Mouse (Mus musculus): ENCODE measurements around the gene Zfp503. TPM values are rescaled to one million over a fixed set of nuclear protein-coding genes. Genes with fewer than 3 reads are reported as not detected.

The Zfp503 gene
- polyA plus RNA-seq, 1 experiment from 2014 or later = 25.8 TPM

DNA sequence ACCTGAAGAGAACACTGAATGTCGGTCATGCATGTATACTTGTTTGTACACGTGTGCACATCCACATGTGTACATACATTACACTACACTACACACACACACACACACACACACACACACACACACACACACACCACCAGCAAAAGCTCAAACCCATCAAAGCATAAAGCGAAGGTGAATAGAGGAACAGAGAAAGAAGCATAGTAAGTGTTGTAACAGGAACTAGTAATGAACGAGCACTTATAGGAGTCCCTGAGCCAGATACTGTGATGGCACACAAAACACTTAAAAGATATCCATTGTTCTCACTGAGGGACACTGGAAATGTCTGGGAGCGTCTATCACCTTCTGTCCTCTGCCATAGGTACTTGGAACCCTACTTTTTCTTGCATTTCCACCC is 24.9 kb upstream of the Zfp503 start:
- Histone ChIP-seq H3K4me3 (no peak overlapping the region), H3K36me3 (no peaks in the 10 kb centered on the region), H3K27me3 (peaks cover 41% of the 10 kb centered on the region), H3K4me2 (replicated peaks) (no peak overlapping the region), H3K9ac (no peak overlapping the region), H3K9me3 (no peaks in the 10 kb centered on the region), H3K4me1 (peaks cover 4% of the 10 kb centered on the region), H3K27ac (no peak overlapping the region)
- no peak for ATAC-seq (ENCODE audit: low FRiP score, low read depth)
- 84% methylated on average over 5 of the region's 5 CpGs for WGBS

DNA sequence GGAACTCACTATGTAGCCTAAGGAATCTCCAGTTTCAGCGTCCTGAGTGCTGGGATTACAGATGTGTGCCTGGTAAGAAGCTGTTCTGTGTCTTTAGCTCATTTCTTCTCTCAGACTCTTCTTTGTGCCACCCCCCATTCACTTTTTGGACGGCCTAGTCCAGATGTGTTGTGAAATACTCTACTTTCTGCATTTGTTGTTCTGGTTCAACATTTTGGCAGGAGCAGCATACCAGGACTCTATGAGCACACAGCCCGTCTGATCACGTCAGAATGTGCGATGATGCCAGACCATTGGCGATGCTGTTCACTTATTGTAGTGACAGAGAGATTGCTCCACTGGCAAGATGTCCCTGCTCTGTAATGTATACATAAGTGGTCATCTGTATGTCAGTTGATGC is 17.6 kb upstream of the Zfp503 start:
- H3K4me3 ChIP-seq = no peak overlapping the region
- H3K36me3 ChIP-seq = no peaks in the 10 kb centered on the region
- no peak for ATAC-seq (ENCODE audit: low FRiP score, low read depth)
- peaks cover 6% of the 10 kb centered on the region; the same call in 1 of the 2 replicates for H3K27me3 ChIP-seq
- H3K4me2 ChIP-seq (replicated peaks) = no peak overlapping the region
- no peak overlapping the region for H3K27ac ChIP-seq
- WGBS = 81% methylated on average over 6 of the region's 6 CpGs
- H3K9me3 ChIP-seq = no peaks in the 10 kb centered on the region
- no peaks in the 10 kb centered on the region for H3K4me1 ChIP-seq
- H3K9ac ChIP-seq = no peak overlapping the region

DNA sequence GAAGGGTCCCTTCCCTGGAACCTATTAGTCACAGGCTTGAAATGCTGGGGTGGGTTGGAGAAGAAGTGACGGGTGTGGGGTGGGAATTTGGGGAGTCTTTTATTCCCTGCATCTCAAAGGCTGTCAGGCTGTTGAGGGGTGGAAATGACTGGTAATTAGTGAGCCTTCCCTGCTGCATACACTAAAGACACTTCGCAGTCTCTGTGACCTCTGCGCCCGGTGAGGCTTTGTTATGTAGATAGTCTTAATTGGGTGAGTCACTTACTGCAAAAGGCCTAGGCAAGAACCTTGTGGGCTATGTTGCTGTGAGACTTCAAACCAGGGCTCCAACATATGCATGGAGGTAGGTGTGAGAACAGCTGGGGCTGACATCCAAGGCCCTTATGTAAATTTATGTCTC is 15.5 kb upstream of the Zfp503 start:
- 33% methylated on average over 4 of the region's 4 CpGs for WGBS
- no peak for ATAC-seq (ENCODE audit: low FRiP score, low read depth)
- no peaks in the 10 kb centered on the region for H3K4me1 ChIP-seq
- H3K27me3 ChIP-seq = peaks cover 6% of the 10 kb centered on the region; the same call in 1 of the 2 replicates
- no peak overlapping the region for H3K4me2 ChIP-seq (replicated peaks)
- no peak overlapping the region for H3K4me3 ChIP-seq
- H3K9me3 ChIP-seq = no peaks in the 10 kb centered on the region
- no peak overlapping the region for H3K27ac ChIP-seq
- no peak overlapping the region for H3K9ac ChIP-seq
- H3K36me3 ChIP-seq = no peaks in the 10 kb centered on the region

DNA sequence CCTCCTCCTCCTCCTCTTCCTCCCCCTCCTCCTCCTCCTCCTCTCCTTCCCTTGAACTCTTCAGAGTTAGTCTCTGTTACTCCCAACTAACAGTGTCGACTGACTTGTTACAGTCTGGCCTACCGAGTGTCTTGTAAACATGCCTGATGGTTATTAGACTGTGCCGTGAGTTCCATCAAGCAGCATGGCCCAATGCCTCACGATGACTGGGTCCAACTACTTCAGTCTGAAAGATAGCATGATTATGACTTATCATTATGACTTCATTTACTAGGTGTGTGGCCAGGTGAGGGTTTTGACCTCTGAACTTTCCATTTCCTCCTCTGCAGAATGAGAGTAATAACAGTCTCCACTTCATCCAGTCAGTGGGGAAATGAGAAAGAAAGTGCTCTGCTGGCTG is 14.2 kb upstream of the Zfp503 start:
- Histone ChIP-seq H3K27ac (no peak overlapping the region), H3K27me3 (peaks cover 6% of the 10 kb centered on the region; the same call in 1 of the 2 replicates), H3K9me3 (no peaks in the 10 kb centered on the region), H3K4me3 (no peak overlapping the region), H3K4me2 (replicated peaks) (no peak overlapping the region), H3K4me1 (no peaks in the 10 kb centered on the region), H3K9ac (no peak overlapping the region), H3K36me3 (no peaks in the 10 kb centered on the region)
- 58% methylated on average over 4 of the region's 4 CpGs for WGBS
- no peak for ATAC-seq (ENCODE audit: low FRiP score, low read depth)

DNA sequence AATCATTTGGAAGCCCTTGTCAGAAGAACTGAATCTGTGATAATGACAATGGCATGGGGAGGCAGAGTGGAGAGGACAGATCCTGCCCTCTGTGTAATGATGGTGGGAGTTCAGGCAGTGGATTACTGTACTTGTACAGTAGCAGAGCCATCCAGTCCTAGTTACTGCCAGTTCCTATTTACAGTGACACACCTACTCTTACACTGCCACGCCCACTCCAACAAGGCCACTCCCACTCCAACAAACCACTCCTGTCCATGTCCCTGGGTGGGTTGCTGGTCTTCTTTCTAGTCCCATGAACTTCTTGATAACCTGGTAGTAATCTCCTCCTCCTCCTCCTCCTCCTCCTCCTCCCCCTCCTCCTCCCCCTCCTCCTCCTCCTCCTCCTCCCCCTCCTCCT is 13.8 kb upstream of the Zfp503 start:
- Histone ChIP-seq H3K27me3 (peaks cover 6% of the 10 kb centered on the region; the same call in 1 of the 2 replicates), H3K4me2 (replicated peaks) (no peak overlapping the region), H3K9me3 (no peaks in the 10 kb centered on the region), H3K36me3 (no peaks in the 10 kb centered on the region), H3K27ac (no peak overlapping the region), H3K9ac (no peak overlapping the region), H3K4me3 (no peak overlapping the region), H3K4me1 (no peaks in the 10 kb centered on the region)
- 80% methylated on average over 1 of the region's 1 CpGs for WGBS
- ATAC-seq (ENCODE audit: low FRiP score, low read depth) = no peak

DNA sequence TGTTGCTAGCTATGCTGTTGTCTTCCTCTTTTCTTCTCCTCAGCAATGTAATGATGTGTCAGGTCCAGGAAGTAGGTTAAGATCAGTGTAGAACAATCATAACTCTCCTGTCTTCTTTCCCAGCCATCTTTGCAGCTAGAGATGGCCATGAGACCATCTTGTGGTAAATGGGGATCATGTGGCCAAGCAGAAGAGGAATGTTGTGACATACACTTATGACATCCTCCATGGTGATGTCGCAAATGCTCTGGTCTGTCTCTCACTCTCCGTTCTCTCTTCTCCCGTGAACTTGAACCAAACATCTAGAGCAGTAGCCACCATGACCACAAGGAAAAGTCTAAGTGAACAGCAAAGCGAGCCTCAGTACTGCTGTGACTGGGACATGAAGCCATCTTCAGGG is 10.2 kb upstream of the Zfp503 start:
- Histone ChIP-seq H3K9me3 (no peaks in the 10 kb centered on the region), H3K4me1 (peaks cover 9% of the 10 kb centered on the region), H3K9ac (no peak overlapping the region), H3K36me3 (no peaks in the 10 kb centered on the region), H3K4me3 (no peak overlapping the region), H3K27me3 (peaks cover 15% of the 10 kb centered on the region), H3K27ac (no peak overlapping the region), H3K4me2 (replicated peaks) (no peak overlapping the region)
- no peak for ATAC-seq (ENCODE audit: low FRiP score, low read depth)
- WGBS = 94% methylated on average over 4 of the region's 4 CpGs

DNA sequence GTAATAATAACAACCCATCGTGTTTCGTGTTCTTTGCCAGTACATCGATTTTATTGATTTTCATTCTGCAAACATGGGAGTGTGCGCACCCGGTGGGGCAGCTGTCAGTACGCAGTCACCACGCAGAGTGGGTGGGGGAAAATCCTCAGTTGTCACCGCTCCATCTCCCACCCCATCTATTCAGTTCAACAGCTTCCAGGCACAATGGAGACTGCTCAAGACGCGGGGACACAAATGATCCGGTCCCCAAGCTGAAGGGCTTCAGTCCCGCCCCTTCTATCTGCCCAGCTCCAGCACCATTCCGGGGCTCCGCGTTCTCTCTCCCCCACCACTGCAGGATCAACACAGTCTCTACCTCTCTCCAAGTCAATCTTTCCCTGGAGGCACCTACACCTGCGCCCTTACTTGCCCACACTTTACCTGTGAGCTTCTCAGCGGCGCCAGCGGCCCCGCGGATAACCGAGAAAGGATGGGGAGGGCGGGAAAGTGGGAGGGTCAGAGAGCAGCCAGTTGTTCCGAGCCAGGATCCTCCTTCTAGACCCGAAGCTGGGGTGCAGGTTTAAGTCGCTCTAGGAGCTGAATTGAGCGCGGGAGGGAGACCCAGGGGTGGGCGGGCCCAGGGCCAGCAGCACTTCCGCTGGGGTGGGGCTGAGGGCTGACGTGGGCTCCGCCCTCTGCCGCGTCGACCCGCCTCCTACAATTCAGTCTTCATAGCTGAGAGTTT is 5.8 kb upstream of the Zfp503 start:
- no peaks in the 10 kb centered on the region for H3K36me3 ChIP-seq
- peak; percentile 89 for ATAC-seq (ENCODE audit: low FRiP score, low read depth)
- H3K9ac ChIP-seq = peak overlapping the region; percentile 67
- under 1% methylated on average over 36 of the region's 36 CpGs for WGBS
- H3K4me3 ChIP-seq = peak overlapping the region; percentile 60
- peaks cover 45% of the 10 kb centered on the region for H3K4me1 ChIP-seq
- H3K27ac ChIP-seq = peak overlapping the region; percentile 70
- H3K4me2 ChIP-seq (replicated peaks) = peak overlapping the region; percentile 93
- H3K9me3 ChIP-seq = no peaks in the 10 kb centered on the region
- peaks cover 56% of the 10 kb centered on the region for H3K27me3 ChIP-seq

DNA sequence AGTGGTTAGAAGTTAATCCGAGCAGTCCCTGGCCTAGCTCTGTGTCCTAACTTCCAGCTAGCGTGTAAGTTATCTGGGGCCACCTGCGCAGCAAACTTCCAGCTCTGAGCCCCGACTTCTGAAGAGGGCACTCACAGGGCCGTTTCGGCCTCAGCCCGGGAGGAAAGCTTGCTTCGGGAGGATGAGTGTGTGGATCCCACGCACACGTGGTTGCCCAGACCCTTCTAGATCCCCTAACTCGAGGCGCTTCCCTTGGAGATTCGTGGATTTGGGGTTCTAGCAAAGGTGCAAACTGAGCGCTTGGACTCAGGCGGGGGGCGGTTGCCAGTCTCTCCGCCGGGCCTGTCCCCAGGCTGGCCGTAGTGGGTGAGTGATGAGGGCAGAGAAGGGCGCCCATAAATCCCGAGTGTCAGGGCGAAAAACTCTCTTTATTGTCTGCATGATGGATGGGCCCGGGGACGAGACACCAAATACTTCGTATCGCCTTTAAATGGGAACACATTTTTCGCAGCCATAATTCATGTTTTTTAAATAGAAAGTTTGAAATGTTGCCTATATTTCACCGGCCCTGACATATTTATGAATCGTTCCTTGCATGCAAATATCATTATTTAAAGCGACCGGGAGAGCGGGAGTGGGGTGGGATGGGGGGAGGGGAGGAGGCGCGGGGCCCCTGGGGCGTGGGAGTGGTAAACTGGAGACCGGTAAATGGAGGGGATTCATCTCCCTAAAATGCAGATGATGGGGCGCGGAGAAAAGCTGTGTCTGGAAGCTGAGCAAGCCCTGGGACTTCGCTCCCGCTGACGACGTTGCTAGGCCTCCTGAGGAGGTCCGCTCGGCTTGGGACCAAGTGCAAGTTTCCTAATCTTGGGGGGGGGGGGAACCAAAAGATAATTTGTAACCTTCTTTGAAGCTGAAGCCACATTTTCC is 4.9 kb upstream of the Zfp503 start:
- WGBS = 2% methylated on average over 44 of the region's 44 CpGs

DNA sequence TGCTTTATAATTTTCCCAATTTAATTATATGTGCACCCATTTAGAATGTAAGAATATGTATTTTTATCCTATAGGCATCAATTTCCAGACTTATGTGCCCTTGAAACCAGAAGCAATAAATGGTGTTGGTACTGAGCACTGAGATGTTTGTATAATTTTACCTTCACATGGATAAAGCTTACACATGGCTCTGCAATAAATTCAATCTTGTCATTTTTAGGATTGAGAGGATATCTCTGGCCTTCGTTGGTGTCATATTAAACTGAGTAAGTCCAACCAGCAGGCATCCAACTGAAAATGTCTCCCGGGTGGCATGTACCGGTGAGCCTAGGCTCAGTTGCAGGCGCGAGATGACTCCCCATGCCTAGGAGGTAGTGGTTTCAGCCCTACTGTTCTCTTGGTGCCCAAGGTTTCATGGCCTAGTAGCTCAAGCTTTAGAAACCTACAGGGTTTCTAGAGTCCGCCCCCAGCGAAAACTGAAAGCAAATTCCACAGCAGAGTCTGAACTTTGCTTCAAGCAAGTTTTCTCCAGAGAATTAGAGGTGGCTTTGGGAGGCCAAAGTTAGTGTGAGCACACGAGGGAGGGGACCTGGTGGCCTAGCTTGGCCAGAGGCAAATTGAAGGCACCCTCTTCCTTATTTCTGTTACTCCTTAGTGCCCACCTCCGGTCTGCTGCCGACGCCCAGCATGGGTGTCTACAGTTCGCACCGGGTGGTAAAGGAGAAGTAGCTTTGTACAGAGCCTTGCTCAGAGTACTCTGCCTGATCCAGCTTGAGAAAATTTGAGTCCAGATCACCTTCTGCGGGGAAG is 4.1 kb upstream of the Zfp503 start:
- Histone ChIP-seq H3K27me3 (peaks cover 61% of the 10 kb centered on the region), H3K36me3 (no peaks in the 10 kb centered on the region), H3K4me3 (peak overlapping the region; percentile 60), H3K4me2 (replicated peaks) (peak overlapping the region; percentile 93), H3K27ac (no peak overlapping the region), H3K9me3 (no peaks in the 10 kb centered on the region), H3K9ac (peak overlapping the region; percentile 67), H3K4me1 (peaks cover 60% of the 10 kb centered on the region)
- no peak for ATAC-seq (ENCODE audit: low FRiP score, low read depth)
- 19% methylated on average over 14 of the region's 14 CpGs for WGBS

More for the DNA sequence above, 4.9 kb upstream of the Zfp503 start:
- H3K4me2 ChIP-seq (replicated peaks) = peak overlapping the region; percentile 93
- H3K4me3 ChIP-seq = peak overlapping the region; percentile 60
- ATAC-seq (ENCODE audit: low FRiP score, low read depth) = no peak
- H3K36me3 ChIP-seq = no peaks in the 10 kb centered on the region
- no peak overlapping the region; the same call in 1 of the 2 replicates for H3K27ac ChIP-seq
- H3K9me3 ChIP-seq = no peaks in the 10 kb centered on the region
- H3K4me1 ChIP-seq = peaks cover 52% of the 10 kb centered on the region
- H3K27me3 ChIP-seq = peaks cover 61% of the 10 kb centered on the region
- H3K9ac ChIP-seq = peak overlapping the region; percentile 67

DNA sequence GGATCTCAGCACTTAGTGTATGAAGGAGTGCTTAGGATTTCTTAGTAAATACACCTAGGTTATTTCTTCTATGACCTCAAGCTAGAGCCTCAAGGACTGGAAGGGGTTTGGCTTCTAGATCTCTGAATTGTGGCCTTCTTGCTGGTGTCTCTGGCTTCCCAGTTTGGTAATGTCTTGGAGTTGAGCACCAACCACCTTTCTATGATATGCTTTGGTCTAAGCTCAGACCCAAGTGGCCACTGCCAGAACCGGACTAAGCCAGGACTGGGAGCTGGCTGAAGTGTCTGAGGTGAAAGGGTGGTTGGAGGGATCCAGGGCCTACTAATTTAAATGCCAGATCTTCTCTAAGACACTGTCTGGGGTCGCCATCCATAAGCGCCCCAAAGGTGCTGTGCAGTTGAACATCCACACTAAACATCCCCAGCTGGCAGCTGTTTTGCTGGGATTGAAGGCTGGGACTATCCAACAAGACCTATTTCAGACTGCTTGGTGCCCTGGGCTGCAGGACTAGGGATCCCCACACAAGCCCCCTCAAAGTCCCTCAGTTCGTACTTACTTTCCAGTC is 3.0 kb upstream of the Zfp503 start:
- H3K27ac ChIP-seq = no peak overlapping the region
- H3K27me3 ChIP-seq = peaks cover 61% of the 10 kb centered on the region
- 54% methylated on average over 4 of the region's 4 CpGs for WGBS

DNA sequence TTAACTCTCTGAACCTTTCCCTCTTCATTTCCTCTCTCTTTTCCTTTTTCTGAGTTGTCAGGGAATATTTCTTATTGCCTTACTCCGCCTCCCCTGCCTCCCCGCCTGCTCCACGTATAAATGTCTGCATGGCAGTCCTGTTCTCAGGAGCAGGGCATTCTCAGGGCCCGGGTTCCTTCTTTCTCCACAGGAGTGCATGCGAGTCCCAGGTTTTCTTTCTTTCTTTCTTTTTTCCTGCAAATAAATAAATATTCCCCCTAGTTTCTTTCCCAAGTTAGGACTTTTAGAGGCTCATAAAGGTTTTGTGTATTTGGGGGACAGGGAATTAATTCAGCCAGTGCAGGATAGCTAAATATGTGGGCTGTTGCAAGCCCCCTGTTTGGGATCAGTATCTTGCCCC is 2.5 kb upstream of the Zfp503 start:
- H3K27ac ChIP-seq = no peak overlapping the region; the same call in 1 of the 2 replicates
- H3K36me3 ChIP-seq = no peaks in the 10 kb centered on the region
- H3K9me3 ChIP-seq = no peaks in the 10 kb centered on the region
- H3K4me1 ChIP-seq = peaks cover 60% of the 10 kb centered on the region
- ATAC-seq (ENCODE audit: low FRiP score, low read depth) = no peak
- peak overlapping the region; percentile 48 for H3K9ac ChIP-seq
- 24% methylated on average over 5 of the region's 5 CpGs for WGBS
- H3K27me3 ChIP-seq = peaks cover 59% of the 10 kb centered on the region
- peak overlapping the region; percentile 86 for H3K4me2 ChIP-seq (replicated peaks)
- H3K4me3 ChIP-seq = peak overlapping the region; percentile 92

More for the DNA sequence above, 3.0 kb upstream of the Zfp503 start:
- H3K9ac ChIP-seq = peak overlapping the region; percentile 48; the same call in 1 of the 2 replicates
- H3K4me2 ChIP-seq (replicated peaks) = peak overlapping the region; percentile 86
- peaks cover 60% of the 10 kb centered on the region for H3K4me1 ChIP-seq
- ATAC-seq (ENCODE audit: low FRiP score, low read depth) = no peak
- peak overlapping the region; percentile 92 for H3K4me3 ChIP-seq
- no peaks in the 10 kb centered on the region for H3K36me3 ChIP-seq
- no peaks in the 10 kb centered on the region for H3K9me3 ChIP-seq
